Mouse (Mus musculus) limb, embryonic 14.5 days (tissue): ENCODE data around the gene Ddc. TPM values are rescaled to one million over a fixed set of nuclear protein-coding genes. Genes with fewer than 3 reads are reported as not detected.

Experiments
- ATAC-seq: fragments of 200-750 bp; cut with Nextera tagmentation; 2 replicates; pipeline ENCODE4 v1.8.0; 2017; ENCODE audit warnings: low read depth, moderate number of reproducible peaks, moderate TSS enrichment; ENCODE audit not compliant: low FRiP score
- DNase-seq: peaks from one replicate; pipeline ENCODE4 v3.0.0-alpha.2; 2015; ENCODE audit warnings: low spot score
- H3K27ac ChIP-seq: fragments of 300-500 bp; sonication (generic); replicated peaks from 2 replicates; pipeline ENCODE4 v1.5.1; 2014; ENCODE audit warnings: low read depth, mild to moderate bottlenecking, low read length, moderate library complexity, mixed read lengths
- H3K27me3 ChIP-seq: fragments of 300-500 bp; sonication (generic); 2 replicates; pipeline ENCODE4 v1.6.1; 2014; ENCODE audit warnings: low read length, mixed read lengths; ENCODE audit not compliant: control insufficient read depth, insufficient read depth
- H3K36me3 ChIP-seq: fragments of 300-500 bp; sonication (generic); 2 replicates; pipeline ENCODE4 v1.6.1; 2014; ENCODE audit warnings: mild to moderate bottlenecking, low read length, moderate library complexity, mixed read lengths; ENCODE audit not compliant: control insufficient read depth, insufficient read depth
- H3K4me1 ChIP-seq: fragments of 300-500 bp; sonication (generic); 2 replicates; pipeline ENCODE4 v1.6.1; 2014; ENCODE audit warnings: antibody characterized with exemption, low read length, mixed read lengths; ENCODE audit not compliant: control insufficient read depth, insufficient read depth
- H3K4me2 ChIP-seq: fragments of 300-500 bp; sonication (generic); replicated peaks from 2 replicates; pipeline ENCODE4 v1.6.1; 2014; ENCODE audit warnings: low read depth, mild to moderate bottlenecking, low read length, moderate library complexity; ENCODE audit not compliant: severe bottlenecking
- H3K4me3 ChIP-seq: fragments of 300-500 bp; sonication (generic); replicated peaks from 2 replicates; pipeline ENCODE4 v1.5.1; 2014; ENCODE audit warnings: low read length
- H3K9ac ChIP-seq: fragments of 300-500 bp; sonication (generic); 2 replicates; pipeline ENCODE4 v1.6.1; 2014; ENCODE audit warnings: mild to moderate bottlenecking, low read depth, low read length, moderate library complexity; ENCODE audit not compliant: severe bottlenecking
- H3K9me3 ChIP-seq: fragments of 300-500 bp; sonication (generic); 2 replicates; pipeline ENCODE4 v1.6.1; 2016; ENCODE audit warnings: low read length; ENCODE audit not compliant: control insufficient read depth
- POLR2A ChIP-seq: fragments of 200-500 bp; IDR thresholded peaks from 2 replicates; pipeline ENCODE4 v1.8.0; 2012; ENCODE audit warnings: inconsistent platforms, mild to moderate bottlenecking, moderate library complexity, borderline replicate concordance; ENCODE audit not compliant: insufficient read depth, insufficient read length; ENCODE audit errors: extremely low read depth
- WGBS: fragments of 180-500 bp; shearing (Covaris S2); extraction: QIAGEN DNeasy Blood & Tissue Kit; methylation state at CpG from one replicate; pipeline ENCODE4 v1.1.7; 2014; 5-methylcytosine and 5-hydroxymethylcytosine counted together
- polyA plus RNA-seq, 2 experiments: library from polyadenylated mRNA; depleted of rRNA in 1 of 2; stranded (reverse) in 1 of 2; unstranded in 1 of 2; fragments of >200 nt; fragmentation: Nextera tagmentation in 1 of 2; extraction: Ambion mirVana in 1 of 2; gene quantifications; 2 replicates each; pipeline versions ENCODE4 v1.2.1 to v1.2.3; 2012 to 2014

The Ddc gene
- polyA plus RNA-seq, 2 experiments, result 12.6 to 20.7 TPM

DNA sequence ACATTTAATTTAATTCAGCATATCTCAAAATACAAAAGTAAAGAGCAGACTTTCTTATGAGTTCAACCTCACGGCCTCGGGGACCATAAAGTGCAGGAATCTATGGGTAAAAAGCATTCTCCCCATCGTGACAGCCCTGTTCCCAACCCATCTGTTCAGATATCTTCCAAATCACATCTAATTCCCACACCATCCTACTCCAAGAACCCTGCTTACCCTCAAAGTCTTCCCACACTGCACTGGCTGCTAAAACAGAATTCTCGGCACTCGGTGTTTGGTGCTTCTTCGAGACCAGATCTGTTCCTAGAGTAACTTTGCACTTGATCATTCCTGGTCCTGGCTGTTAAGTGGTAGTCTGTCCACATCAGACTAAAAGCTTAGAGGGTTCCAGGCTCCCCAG lies 119.6 kb downstream of the Ddc start:
- H3K4me3 ChIP-seq, result no peak overlapping the region
- no peak for DNase-seq
- H3K4me2 ChIP-seq, result no peak overlapping the region
- no peaks in the 10 kb centered on the region for H3K9me3 ChIP-seq
- no peaks in the 10 kb centered on the region for H3K27me3 ChIP-seq
- ATAC-seq, result no peak
- TF ChIP-seq POLR2A, result no peak
- H3K9ac ChIP-seq, result no peak overlapping the region
- H3K27ac ChIP-seq, result no peak overlapping the region
- H3K4me1 ChIP-seq, result no peaks in the 10 kb centered on the region
- 88% methylated on average over 6 of the region's 6 CpGs for whole genome bisulfite sequencing
- H3K36me3 ChIP-seq, result no peaks in the 10 kb centered on the region

DNA sequence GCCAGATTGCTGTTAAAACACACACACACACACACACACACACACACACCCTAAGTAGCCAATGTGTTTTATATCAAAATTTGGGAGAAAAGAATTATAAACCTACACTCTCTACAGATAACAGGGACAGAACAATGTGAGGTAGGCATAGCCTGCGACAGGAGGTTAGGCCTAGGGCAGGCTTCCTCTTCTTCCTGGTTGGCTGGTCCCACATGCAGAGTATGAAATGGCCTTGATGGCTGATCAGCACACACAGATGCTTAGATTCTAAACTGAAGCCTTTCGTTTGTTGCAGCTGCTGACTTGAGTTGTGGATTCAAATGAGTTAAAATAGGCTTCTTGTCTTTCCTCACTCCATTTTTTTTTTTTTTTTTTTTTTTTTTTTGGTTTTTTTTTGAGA lies 120.1 kb downstream of the Ddc start:
- H3K4me1 ChIP-seq, result no peaks in the 10 kb centered on the region
- no peak overlapping the region for H3K4me3 ChIP-seq
- DNase-seq (no peak), ATAC-seq (no peak)
- no peaks in the 10 kb centered on the region for H3K36me3 ChIP-seq
- WGBS, result 84% methylated on average over 2 of the region's 2 CpGs
- TF ChIP-seq POLR2A, result no peak
- no peak overlapping the region for H3K9ac ChIP-seq
- H3K4me2 ChIP-seq, result no peak overlapping the region
- no peak overlapping the region for H3K27ac ChIP-seq
- no peaks in the 10 kb centered on the region for H3K9me3 ChIP-seq
- no peaks in the 10 kb centered on the region for H3K27me3 ChIP-seq

DNA sequence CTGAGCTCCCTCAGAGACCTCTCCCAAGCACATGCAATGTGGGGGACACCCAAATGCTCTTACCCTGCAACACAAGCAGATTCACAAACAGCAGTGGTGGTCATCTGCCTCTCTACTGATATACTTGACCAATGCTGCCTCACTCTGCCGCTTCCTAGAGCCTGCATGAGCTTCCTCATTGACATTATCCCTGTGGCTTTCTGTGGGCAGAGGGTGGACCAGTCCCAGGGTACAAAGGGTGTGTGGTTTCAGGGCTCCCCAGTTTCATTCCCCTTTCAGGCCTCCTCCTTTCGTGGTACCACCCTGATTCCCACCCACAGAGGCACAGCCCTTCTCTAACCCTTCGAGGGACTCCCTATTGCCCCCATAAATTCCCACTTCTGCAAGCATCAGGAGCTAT lies 120.7 kb downstream of the Ddc start:
- 52% methylated on average over 3 of the region's 3 CpGs for WGBS

DNA sequence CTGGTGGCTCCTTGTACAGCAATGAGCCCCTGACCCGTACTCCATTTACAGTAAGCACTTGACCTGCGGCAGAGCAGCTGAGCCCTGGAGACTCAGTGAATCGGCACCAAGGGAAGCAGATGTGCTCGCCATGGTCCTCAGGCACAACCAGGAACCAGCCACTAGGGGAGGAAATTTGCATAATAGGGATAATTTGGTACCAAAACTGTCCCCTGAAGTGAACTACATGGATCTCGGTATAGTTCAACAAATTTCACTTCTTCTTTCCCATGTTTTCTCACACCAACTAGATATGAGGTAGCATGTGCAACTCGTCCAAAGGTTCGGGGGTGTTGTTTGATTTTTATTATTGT lies 121.1 kb downstream of the Ddc start:
- 80% methylated on average over 7 of the region's 7 CpGs for WGBS
- no peak overlapping the region for H3K4me2 ChIP-seq
- H3K27ac ChIP-seq, result no peak overlapping the region
- TF ChIP-seq POLR2A, result no peak
- H3K36me3 ChIP-seq, result no peaks in the 10 kb centered on the region
- no peak overlapping the region for H3K9ac ChIP-seq
- DNase-seq, result no peak
- ATAC-seq, result no peak
- no peaks in the 10 kb centered on the region for H3K4me1 ChIP-seq
- no peak overlapping the region for H3K4me3 ChIP-seq
- H3K27me3 ChIP-seq, result no peaks in the 10 kb centered on the region
- no peaks in the 10 kb centered on the region for H3K9me3 ChIP-seq

More for the DNA sequence above, 120.7 kb downstream of the Ddc start:
- no peaks in the 10 kb centered on the region for H3K36me3 ChIP-seq
- no peaks in the 10 kb centered on the region for H3K27me3 ChIP-seq
- DNase-seq (no peak), ATAC-seq (no peak)
- no peaks in the 10 kb centered on the region for H3K4me1 ChIP-seq
- H3K4me3 ChIP-seq, result no peak overlapping the region
- no peak overlapping the region for H3K4me2 ChIP-seq
- no peak overlapping the region for H3K27ac ChIP-seq
- H3K9ac ChIP-seq, result no peak overlapping the region
- no peaks in the 10 kb centered on the region for H3K9me3 ChIP-seq
- no peak for TF ChIP-seq POLR2A

DNA sequence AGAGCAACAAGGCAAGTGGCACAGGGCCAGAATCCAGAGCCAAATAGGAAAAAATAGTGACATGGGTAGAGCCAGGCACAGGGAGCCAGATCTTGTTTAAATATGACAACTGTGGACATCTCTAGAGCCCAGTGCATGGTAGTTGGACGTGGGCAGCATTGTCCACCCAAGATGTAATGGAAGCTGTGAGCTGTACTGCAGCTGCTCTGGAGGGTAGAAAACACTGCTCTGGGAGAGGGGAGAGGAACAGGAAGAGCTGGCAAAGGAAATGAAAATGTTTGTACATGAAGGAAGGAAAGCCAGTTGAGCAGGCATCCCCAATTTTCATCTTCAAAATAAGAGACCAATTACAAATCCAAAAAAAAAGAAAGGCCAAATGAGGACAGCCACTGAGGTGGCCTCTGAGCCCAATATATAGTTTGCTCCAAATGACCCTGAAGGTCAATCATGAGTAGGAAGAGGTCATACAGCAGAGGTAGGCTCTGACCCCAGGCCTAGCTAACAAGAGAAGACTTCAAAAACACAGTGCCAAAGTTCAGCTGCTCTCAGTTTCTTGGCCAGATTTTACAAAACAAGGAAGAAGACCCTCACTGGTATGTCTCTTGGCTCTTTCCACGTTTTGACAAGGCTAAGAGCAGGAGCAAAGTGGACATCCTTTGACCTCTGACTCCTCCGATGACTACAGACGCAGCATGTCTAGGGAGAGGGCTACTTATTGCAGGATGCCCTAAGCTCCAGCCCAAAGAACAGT lies 121.7 kb downstream of the Ddc start:
- Histone ChIP-seq H3K4me1 (no peaks in the 10 kb centered on the region), H3K36me3 (no peaks in the 10 kb centered on the region), H3K9ac (no peak overlapping the region), H3K4me3 (no peak overlapping the region), H3K4me2 (no peak overlapping the region), H3K27ac (no peak overlapping the region), H3K27me3 (no peaks in the 10 kb centered on the region), H3K9me3 (no peaks in the 10 kb centered on the region)
- ATAC-seq (no peak), DNase-seq (no peak)
- TF ChIP-seq POLR2A, result no peak
- 71% methylated on average over 4 of the region's 4 CpGs for WGBS
